Mouse (Mus musculus) G1E (cell line): ENCODE data around the gene Vmn1r142. TPM values are rescaled to one million over a fixed set of nuclear protein-coding genes. Genes with fewer than 3 reads are reported as not detected.
"Not testable (repeated sequence)": the region's sequence is repeated elsewhere in the genome, so short reads cannot be mapped to it uniquely, and the experiment has no call there.

Source experiments
- ATAC-seq: 2 replicates; pipeline ENCODE4 v1.8.0; 2016; ENCODE audit warnings: mild to moderate bottlenecking; ENCODE audit not compliant: insufficient number of reproducible peaks, poor library complexity, low FRiP score, severe bottlenecking; ENCODE audit errors: extremely low read depth
- DNase-seq: peaks from one replicate; pipeline ENCODE4 v3.0.0; 2012; ENCODE audit warnings: low spot score
- H3K27me3 ChIP-seq: 2 replicates; pipeline ENCODE4 v1.6.1; 2012; ENCODE audit warnings: mild to moderate bottlenecking, low read length, inconsistent platforms; ENCODE audit not compliant: insufficient read depth
- H3K36me3 ChIP-seq: replicated peaks from 2 replicates; pipeline ENCODE3; 2012; ENCODE audit warnings: mild to moderate bottlenecking, inconsistent platforms
- H3K4me1 ChIP-seq: 2 replicates; pipeline ENCODE4 v1.6.1; 2012; ENCODE audit warnings: low read depth, low read length, inconsistent platforms, mixed read lengths; ENCODE audit not compliant: insufficient read depth
- H3K4me3 ChIP-seq: 2 replicates; pipeline ENCODE4 v1.5.1; 2012; ENCODE audit warnings: low read depth, mild to moderate bottlenecking, inconsistent platforms, low read length, moderate library complexity, mixed read lengths
- H3K9me3 ChIP-seq: replicated peaks from 2 replicates; pipeline ENCODE4 v1.6.1; 2012; ENCODE audit warnings: inconsistent platforms
- polyA plus RNA-seq: library from polyadenylated mRNA; stranded (reverse); fragments of >175 nt; gene quantifications from 2 replicates; pipeline ENCODE4 v1.2.3, GENCODE M21; 2012
- total RNA-seq, 2 experiments: library from RNA; stranded (forward) in 1 of 2; stranded (reverse) in 1 of 2; fragments of 200-1000 nt in 1 of 2; fragments of >200 nt in 1 of 2; fragmentation: Nextera tagmentation in 1 of 2; gene quantifications; 2 replicates each; pipeline ENCODE4 v1.2.3; 2014 to 2017

The Vmn1r142 gene
- total RNA-seq (2014; fragmentation: Nextera tagmentation) (not detected in 2 replicates), total RNA-seq (2017) (not detected in 2 replicates), polyA plus RNA-seq (not detected in 2 replicates)

- H3K9me3 ChIP-seq, DNase-seq, ATAC-seq, H3K4me3 ChIP-seq, H3K4me1 ChIP-seq, H3K27me3 ChIP-seq, H3K36me3 ChIP-seq: not testable (repeated sequence)
These were observed at the start of gene Vmn1r142 for GRCm38 (mm10) chr7:22163935-22164334. Vmn1r142 (minus strand) TSS chr7:22164035.

- DNase-seq, H3K27me3 ChIP-seq, H3K4me3 ChIP-seq, H3K36me3 ChIP-seq, ATAC-seq, H3K9me3 ChIP-seq, H3K4me1 ChIP-seq: not testable (repeated sequence)
These were observed 37.3 kb upstream of the Vmn1r142 start, which contains the start of gene Gm8653 for GRCm38 (mm10) chr7:22201164-22201563. Gm8653 (minus strand) TSS chr7:22201264.

GRCm38 (mm10) chr7:22189077-22189476 is 25.2 kb upstream of the Vmn1r142 start, which contains the start of gene Vmn1r143:
Vmn1r143 (plus strand) TSS chr7:22189377.
- not testable (repeated sequence) for H3K36me3 ChIP-seq, DNase-seq, H3K27me3 ChIP-seq, H3K4me3 ChIP-seq, H3K9me3 ChIP-seq, H3K4me1 ChIP-seq, ATAC-seq

GRCm38 (mm10) chr7:22134641-22135040 is 29.2 kb downstream of the Vmn1r142 start, which contains the start of gene Gm10666:
Gm10666 (minus strand) TSS chr7:22134741.
- H3K36me3 ChIP-seq, H3K27me3 ChIP-seq, H3K4me3 ChIP-seq, ATAC-seq, H3K9me3 ChIP-seq, DNase-seq, H3K4me1 ChIP-seq: not testable (repeated sequence)

GRCm38 (mm10) chr7:22118145-22118544 is 45.7 kb downstream of the Vmn1r142 start, which contains the start of gene Gm16451:
Gm16451 (minus strand) TSS chr7:22118245.
- not testable (repeated sequence) for H3K9me3 ChIP-seq, H3K27me3 ChIP-seq, DNase-seq, ATAC-seq, H3K4me1 ChIP-seq, H3K36me3 ChIP-seq, H3K4me3 ChIP-seq

Other genes starting within 250 kb of the Vmn1r142 start
- not detected in 2 replicates for gene Gm5891, start 242.7 kb downstream of the Vmn1r142 start, total RNA-seq (2014; fragmentation: Nextera tagmentation)
- 0.12 and 0.16 TPM in 2 replicates for gene Gm5891, start 242.7 kb downstream of the Vmn1r142 start, total RNA-seq (2017)
- not detected in 2 replicates for gene Gm5891, start 242.7 kb downstream of the Vmn1r142 start, polyA plus RNA-seq
- not detected in 2 replicates for gene Vmn1r137, start 169.4 kb downstream of the Vmn1r142 start, total RNA-seq (2014; fragmentation: Nextera tagmentation)
- gene Vmn1r137, start 169.4 kb downstream of the Vmn1r142 start, total RNA-seq (2017) = not detected in 2 replicates
- not detected in 2 replicates for gene Vmn1r137, start 169.4 kb downstream of the Vmn1r142 start, polyA plus RNA-seq
- not detected in 2 replicates for gene Vmn1r138, start 135.1 kb downstream of the Vmn1r142 start, total RNA-seq (2014; fragmentation: Nextera tagmentation)
- not detected in 2 replicates for gene Vmn1r138, start 135.1 kb downstream of the Vmn1r142 start, total RNA-seq (2017)
- not detected in 2 replicates for gene Vmn1r138, start 135.1 kb downstream of the Vmn1r142 start, polyA plus RNA-seq
- gene Gm6176, start 107.7 kb downstream of the Vmn1r142 start, total RNA-seq (2014; fragmentation: Nextera tagmentation) = not detected in 2 replicates
- gene Gm6176, start 107.7 kb downstream of the Vmn1r142 start, total RNA-seq (2017) = not detected in 2 replicates
- not detected in 2 replicates for gene Gm6176, start 107.7 kb downstream of the Vmn1r142 start, polyA plus RNA-seq
- not detected in 2 replicates for gene Vmn1r139, start 95.0 kb downstream of the Vmn1r142 start, total RNA-seq (2014; fragmentation: Nextera tagmentation)
- gene Vmn1r139, start 95.0 kb downstream of the Vmn1r142 start, total RNA-seq (2017) = not detected in 2 replicates
- gene Vmn1r139, start 95.0 kb downstream of the Vmn1r142 start, polyA plus RNA-seq = not detected in 2 replicates
- not detected in 2 replicates for gene Gm16451, start 45.8 kb downstream of the Vmn1r142 start, total RNA-seq (2014; fragmentation: Nextera tagmentation)
- gene Gm16451, start 45.8 kb downstream of the Vmn1r142 start, total RNA-seq (2017) = 0.27 TPM in 1 of 2 replicates, not detected in the other
- gene Gm16451, start 45.8 kb downstream of the Vmn1r142 start, polyA plus RNA-seq = not detected in 2 replicates
- not detected in 2 replicates for gene Gm10666, start 29.3 kb downstream of the Vmn1r142 start, total RNA-seq (2014; fragmentation: Nextera tagmentation)
- gene Gm10666, start 29.3 kb downstream of the Vmn1r142 start, total RNA-seq (2017) = not detected in 2 replicates
- gene Gm10666, start 29.3 kb downstream of the Vmn1r142 start, polyA plus RNA-seq = not detected in 2 replicates
- gene Vmn1r143, start 25.3 kb upstream of the Vmn1r142 start, total RNA-seq (2014; fragmentation: Nextera tagmentation) = not detected in 2 replicates
- 0.17 TPM in 1 of 2 replicates, not detected in the other for gene Vmn1r143, start 25.3 kb upstream of the Vmn1r142 start, total RNA-seq (2017)
- gene Vmn1r143, start 25.3 kb upstream of the Vmn1r142 start, polyA plus RNA-seq = not detected in 2 replicates
- not detected in 2 replicates for gene Gm8653, start 37.2 kb upstream of the Vmn1r142 start, total RNA-seq (2014; fragmentation: Nextera tagmentation)
- not detected in 2 replicates for gene Gm8653, start 37.2 kb upstream of the Vmn1r142 start, total RNA-seq (2017)
- gene Gm8653, start 37.2 kb upstream of the Vmn1r142 start, polyA plus RNA-seq = not detected in 2 replicates
- not detected in 2 replicates for gene Gm8453, start 65.4 kb upstream of the Vmn1r142 start, total RNA-seq (2014; fragmentation: Nextera tagmentation)
- not detected in 2 replicates for gene Gm8453, start 65.4 kb upstream of the Vmn1r142 start, total RNA-seq (2017)
- gene Gm8453, start 65.4 kb upstream of the Vmn1r142 start, polyA plus RNA-seq = not detected in 2 replicates
- not detected in 2 replicates for gene Gm4187, start 165.7 kb upstream of the Vmn1r142 start, total RNA-seq (2014; fragmentation: Nextera tagmentation)
- not detected in 2 replicates for gene Gm4187, start 165.7 kb upstream of the Vmn1r142 start, total RNA-seq (2017)
- gene Gm4187, start 165.7 kb upstream of the Vmn1r142 start, polyA plus RNA-seq = not detected in 2 replicates
- not detected in 2 replicates for gene Gm8660, start 207.0 kb upstream of the Vmn1r142 start, total RNA-seq (2014; fragmentation: Nextera tagmentation)
- not detected in 2 replicates for gene Gm8660, start 207.0 kb upstream of the Vmn1r142 start, total RNA-seq (2017)
- not detected in 2 replicates for gene Gm8660, start 207.0 kb upstream of the Vmn1r142 start, polyA plus RNA-seq
- not detected in 2 replicates for gene Vmn1r148, start 249.5 kb upstream of the Vmn1r142 start, total RNA-seq (2014; fragmentation: Nextera tagmentation)
- not detected in 2 replicates for gene Vmn1r148, start 249.5 kb upstream of the Vmn1r142 start, total RNA-seq (2017)
- not detected in 2 replicates for gene Vmn1r148, start 249.5 kb upstream of the Vmn1r142 start, polyA plus RNA-seq